Mouse (Mus musculus) forebrain, embryonic 15.5 days (tissue): ENCODE measurements at regions not wholly inside any gene's neighbourhood (a gene's known extent, or its start where the extent isn't known, plus 50 kb on each side); places are given as distances from the start of the nearest gene placed in this dataset.

ENCODE experiments used
- ATAC-seq: fragments of 200-750 bp; cut with Nextera tagmentation; replicated peaks from 2 replicates; pipeline ENCODE4 v1.8.0; 2017; ENCODE audit warnings: mild to moderate bottlenecking, moderate TSS enrichment, moderate library complexity
- H3K27ac ChIP-seq: fragments of 300-500 bp; sonication (generic); replicated peaks from 2 replicates; pipeline ENCODE4 v1.5.1; 2015; ENCODE audit warnings: mild to moderate bottlenecking, inconsistent platforms
- H3K27me3 ChIP-seq: fragments of 300-500 bp; sonication (generic); 2 replicates; pipeline ENCODE4 v1.6.1; 2015; ENCODE audit warnings: inconsistent platforms
- H3K36me3 ChIP-seq: fragments of 300-500 bp; sonication (generic); 2 replicates; pipeline ENCODE4 v1.6.1; 2015; ENCODE audit warnings: mild to moderate bottlenecking, inconsistent platforms
- H3K4me1 ChIP-seq: fragments of 300-500 bp; sonication (generic); 2 replicates; pipeline ENCODE4 v1.6.1; 2015; ENCODE audit warnings: inconsistent platforms
- H3K4me2 ChIP-seq: fragments of 300-500 bp; sonication (generic); replicated peaks from 2 replicates; pipeline ENCODE4 v1.6.1; 2015; ENCODE audit warnings: mild to moderate bottlenecking, inconsistent platforms
- H3K4me3 ChIP-seq: fragments of 300-500 bp; sonication (generic); 2 replicates; pipeline ENCODE4 v1.5.1; 2015; ENCODE audit warnings: mild to moderate bottlenecking, inconsistent platforms
- H3K9ac ChIP-seq: fragments of 300-500 bp; sonication (generic); replicated peaks from 2 replicates; pipeline ENCODE4 v1.6.1; 2015; ENCODE audit warnings: mild to moderate bottlenecking, inconsistent platforms
- H3K9me3 ChIP-seq: fragments of 300-500 bp; sonication (generic); 2 replicates; pipeline ENCODE4 v1.6.1; 2016; ENCODE audit warnings: inconsistent platforms
- WGBS: fragments of 180-500 bp; shearing (Covaris S2); methylation state at CpG from one replicate; pipeline ENCODE4 v1.1.7; 2015; ENCODE audit warnings: mixed read lengths; 5-methylcytosine and 5-hydroxymethylcytosine counted together

- no peak overlapping the region for H3K9ac ChIP-seq
- no peaks in the 10 kb centered on the region for H3K36me3 ChIP-seq
- H3K27me3 ChIP-seq: no peaks in the 10 kb centered on the region
- 39% methylated on average over 5 of the region's 5 CpGs for WGBS
- H3K4me2 ChIP-seq: no peak overlapping the region
- no peaks in the 10 kb centered on the region for H3K9me3 ChIP-seq
- 0 out of 2 replicates have a peak, but pooled peaks cover 5% of the 10 kb centered on the region for H3K4me1 ChIP-seq
- no peak overlapping the region for H3K4me3 ChIP-seq
- H3K27ac ChIP-seq: peak overlapping the region; percentile 38
- peak; percentile 92 for ATAC-seq
Observed at GRCm38 (mm10) chr3:9200156-9200555, 409.7 kb downstream of the Zfp704 start.

- Histone ChIP-seq H3K4me1 (0 out of 2 replicates have a peak, but pooled peaks cover under 1% of the 10 kb centered on the region), H3K36me3 (no peaks in the 10 kb centered on the region), H3K27ac (no peak overlapping the region), H3K27me3 (no peaks in the 10 kb centered on the region), H3K4me2 (no peak overlapping the region), H3K9ac (no peak overlapping the region), H3K9me3 (no peaks in the 10 kb centered on the region), H3K4me3 (no peak overlapping the region)
- 83% methylated on average over 9 of the region's 9 CpGs for WGBS
- ATAC-seq: no peak
Observed at GRCm38 (mm10) chr3:9198652-9199332, 411.1 kb downstream of the Zfp704 start.

- Histone ChIP-seq H3K27ac (no peak overlapping the region), H3K4me1 (no peaks in the 10 kb centered on the region), H3K9ac (no peak overlapping the region), H3K4me3 (no peak overlapping the region), H3K27me3 (no peaks in the 10 kb centered on the region), H3K9me3 (no peaks in the 10 kb centered on the region), H3K4me2 (no peak overlapping the region), H3K36me3 (no peaks in the 10 kb centered on the region)
- WGBS: 90% methylated on average over 8 of the region's 8 CpGs
- no peak for ATAC-seq
Observed at GRCm38 (mm10) chr3:9195781-9196180, 414.1 kb downstream of the Zfp704 start.

GRCm38 (mm10) chr3:9189366-9190287 lies 420.3 kb downstream of the Zfp704 start:
- WGBS: 71% methylated on average over 15 of the region's 15 CpGs

GRCm38 (mm10) chr3:9186364-9187120 lies 423.3 kb downstream of the Zfp704 start:
- no peak for ATAC-seq
- 78% methylated on average over 6 of the region's 6 CpGs for WGBS
- Histone ChIP-seq H3K27ac (no peak overlapping the region), H3K27me3 (no peaks in the 10 kb centered on the region), H3K9ac (no peak overlapping the region), H3K4me3 (no peak overlapping the region), H3K4me2 (no peak overlapping the region), H3K9me3 (no peaks in the 10 kb centered on the region), H3K36me3 (no peaks in the 10 kb centered on the region), H3K4me1 (peaks cover 9% of the 10 kb centered on the region)

More at GRCm38 (mm10) chr3:9189366-9190287, 420.3 kb downstream of the Zfp704 start:
- no peak overlapping the region for H3K27ac ChIP-seq
- no peak overlapping the region for H3K4me2 ChIP-seq
- H3K27me3 ChIP-seq: no peaks in the 10 kb centered on the region
- H3K4me3 ChIP-seq: no peak overlapping the region
- H3K9me3 ChIP-seq: no peaks in the 10 kb centered on the region
- peaks cover 9% of the 10 kb centered on the region for H3K4me1 ChIP-seq
- no peak overlapping the region for H3K9ac ChIP-seq
- H3K36me3 ChIP-seq: no peaks in the 10 kb centered on the region
- peak; percentile 93 for ATAC-seq

- no peak overlapping the region for H3K27ac ChIP-seq
- no peak overlapping the region for H3K4me2 ChIP-seq
- no peaks in the 10 kb centered on the region for H3K36me3 ChIP-seq
- no peak overlapping the region for H3K9ac ChIP-seq
- ATAC-seq: no peak
- no peaks in the 10 kb centered on the region for H3K27me3 ChIP-seq
- H3K4me1 ChIP-seq: no peaks in the 10 kb centered on the region
- 93% methylated on average over 11 of the region's 11 CpGs for WGBS
- no peak overlapping the region for H3K4me3 ChIP-seq
- no peaks in the 10 kb centered on the region for H3K9me3 ChIP-seq
Observed at GRCm38 (mm10) chr3:9181576-9181975, 428.3 kb downstream of the Zfp704 start.

- Histone ChIP-seq H3K4me2 (no peak overlapping the region), H3K27me3 (no peaks in the 10 kb centered on the region), H3K27ac (no peak overlapping the region), H3K4me3 (no peak overlapping the region), H3K9ac (no peak overlapping the region), H3K4me1 (no peaks in the 10 kb centered on the region), H3K9me3 (no peaks in the 10 kb centered on the region), H3K36me3 (no peaks in the 10 kb centered on the region)
- WGBS: 90% methylated on average over 6 of the region's 6 CpGs
- no peak for ATAC-seq
Observed at GRCm38 (mm10) chr3:9179641-9180040, 430.2 kb downstream of the Zfp704 start.

- H3K9me3 ChIP-seq: no peaks in the 10 kb centered on the region
- H3K4me2 ChIP-seq: 0 out of 2 replicates have a peak overlapping the region, but pooled peaks have one; percentile 13
- no peaks in the 10 kb centered on the region for H3K27me3 ChIP-seq
- 45% methylated on average over 2 of the region's 2 CpGs for WGBS
- peak; percentile 36; the same call in 1 of the 2 replicates for ATAC-seq
- no peaks in the 10 kb centered on the region for H3K36me3 ChIP-seq
- H3K27ac ChIP-seq: peak overlapping the region; percentile 63
- H3K4me1 ChIP-seq: peaks cover 17% of the 10 kb centered on the region
- no peak overlapping the region for H3K4me3 ChIP-seq
- H3K9ac ChIP-seq: no peak overlapping the region
Observed at GRCm38 (mm10) chr3:9174517-9174832, 435.4 kb downstream of the Zfp704 start.

- Histone ChIP-seq H3K36me3 (no peaks in the 10 kb centered on the region), H3K4me2 (0 out of 2 replicates have a peak overlapping the region, but pooled peaks have one; percentile 13), H3K9me3 (no peaks in the 10 kb centered on the region), H3K9ac (no peak overlapping the region), H3K27ac (peak overlapping the region; percentile 63), H3K4me3 (no peak overlapping the region), H3K27me3 (no peaks in the 10 kb centered on the region), H3K4me1 (peaks cover 17% of the 10 kb centered on the region)
- peak; percentile 91 for ATAC-seq
- 15% methylated on average over 16 of the region's 16 CpGs for WGBS
Observed at GRCm38 (mm10) chr3:9173643-9174516, 436.0 kb downstream of the Zfp704 start.

GRCm38 (mm10) chr3:9171970-9172369 lies 437.9 kb downstream of the Zfp704 start:
- no peaks in the 10 kb centered on the region for H3K36me3 ChIP-seq
- no peak overlapping the region for H3K9ac ChIP-seq
- H3K4me2 ChIP-seq: no peak overlapping the region
- WGBS: 15% methylated on average over 1 of the region's 1 CpGs
- no peak overlapping the region for H3K27ac ChIP-seq
- H3K4me1 ChIP-seq: peaks cover 17% of the 10 kb centered on the region
- no peaks in the 10 kb centered on the region for H3K27me3 ChIP-seq
- no peak overlapping the region for H3K4me3 ChIP-seq
- no peaks in the 10 kb centered on the region for H3K9me3 ChIP-seq
- ATAC-seq: no peak

- peaks cover 10% of the 10 kb centered on the region for H3K4me1 ChIP-seq
- WGBS: 81% methylated on average over 12 of the region's 12 CpGs
- no peak overlapping the region for H3K9ac ChIP-seq
- H3K4me3 ChIP-seq: no peak overlapping the region
- ATAC-seq: no peak
- H3K9me3 ChIP-seq: no peaks in the 10 kb centered on the region
- no peaks in the 10 kb centered on the region for H3K27me3 ChIP-seq
- H3K27ac ChIP-seq: no peak overlapping the region
- no peak overlapping the region for H3K4me2 ChIP-seq
- no peaks in the 10 kb centered on the region for H3K36me3 ChIP-seq
Observed at GRCm38 (mm10) chr3:9168955-9169354, 440.9 kb downstream of the Zfp704 start.
